Comparison of ENCODE assay signal across 7 mouse cellular contexts in genomic region chr11:94988780-94989561, GRCm38 (mm10). TPM values are rescaled to one million over a fixed set of nuclear protein-coding genes. Genes with fewer than 3 reads are reported as not detected.
A peak's percentile ranks its signal among the peaks of the same experiment; 100 is the strongest.
DNase-seq lines count a peak whose midpoint lies in the region; ATAC-seq and TF ChIP-seq lines count a peak whose summit lies in the region.

No protein-coding gene starts in this region.

- ATAC-seq in intestine, embryonic 16.5 days: no peak
- no peak for ATAC-seq in neural tube, embryonic 12.5 days (ENCODE audit: low FRiP score, low read depth)
- ATAC-seq in activated CD4-positive, CD25-positive, alpha-beta regulatory T cell, adult 4 months: no peak

- intact Hi-C loops in gastrocnemius, adult 2 months (cut with DNase I): no loop called here

- H3K4me1 ChIP-seq in spleen, adult 2 months (ENCODE audit: control insufficient read depth, insufficient read depth, insufficient read length): peaks cover 10% of the 10 kb centered on the region
- peaks cover 32% of the 10 kb centered on the region for H3K4me1 ChIP-seq in bone marrow macrophage, adult 2 months (ENCODE audit: control insufficient read depth, insufficient read depth, low read length)
- peaks cover 44% of the 10 kb centered on the region for H3K4me1 ChIP-seq in intestine, embryonic 16.5 days (ENCODE audit: control insufficient read depth, insufficient read depth, low read length)
- peaks cover 38% of the 10 kb centered on the region for H3K4me1 ChIP-seq in neural tube, embryonic 12.5 days

- H3K9ac ChIP-seq in intestine, embryonic 16.5 days (ENCODE audit: low read depth, low read length): peak overlapping the region; percentile 89
- peak overlapping the region; percentile 62 for H3K9ac ChIP-seq in neural tube, embryonic 12.5 days

- H3K4me3 ChIP-seq in spleen, adult 2 months (ENCODE audit: extremely low read depth, insufficient read depth, insufficient read length): peak overlapping the region; percentile 83
- H3K4me3 ChIP-seq in bone marrow macrophage, adult 2 months (ENCODE audit: insufficient read depth, low read length): peak overlapping the region; percentile 60
- peak overlapping the region; percentile 98 for H3K4me3 ChIP-seq in gastrocnemius, adult 2 months
- H3K4me3 ChIP-seq in intestine, embryonic 16.5 days (ENCODE audit: low read length): peak overlapping the region; percentile 87
- peak overlapping the region; percentile 41 for H3K4me3 ChIP-seq in neural tube, embryonic 12.5 days

- peak overlapping the region; percentile 87 for H3K27ac ChIP-seq in spleen, adult 2 months (ENCODE audit: insufficient read depth, low read length)
- peak overlapping the region; percentile 86 for H3K27ac ChIP-seq in bone marrow macrophage, adult 2 months (ENCODE audit: insufficient read depth, low read depth, low read length)
- peak overlapping the region; percentile 93 for H3K27ac ChIP-seq in gastrocnemius, adult 2 months
- peak overlapping the region; percentile 95 for H3K27ac ChIP-seq in intestine, embryonic 16.5 days (ENCODE audit: low read length)
- peak overlapping the region; percentile 33 for H3K27ac ChIP-seq in neural tube, embryonic 12.5 days

- H3K27me3 ChIP-seq in spleen, adult 2 months (ENCODE audit: control insufficient read depth, insufficient read depth, low read length): no peaks in the 10 kb centered on the region
- H3K27me3 ChIP-seq in intestine, embryonic 16.5 days (replicated peaks; ENCODE audit: control insufficient read depth, insufficient read depth, low read length): no peaks in the 10 kb centered on the region
- H3K27me3 ChIP-seq in neural tube, embryonic 12.5 days (replicated peaks): no peaks in the 10 kb centered on the region

- 36% methylated on average over 10 of the region's 10 CpGs for WGBS in spleen, adult 2 months
- WGBS in intestine, embryonic 16.5 days: 19% methylated on average over 10 of the region's 10 CpGs
- WGBS in neural tube, embryonic 12.5 days: 25% methylated on average over 10 of the region's 10 CpGs

- peak overlapping the region; percentile 97 for H3K4me2 ChIP-seq in intestine, embryonic 16.5 days (ENCODE audit: low read depth, low read length)
- H3K4me2 ChIP-seq in neural tube, embryonic 12.5 days (replicated peaks): peak overlapping the region; percentile 88

- no peaks in the 10 kb centered on the region for H3K9me3 ChIP-seq in intestine, embryonic 16.5 days (ENCODE audit: control insufficient read depth, low read length)
- H3K9me3 ChIP-seq in neural tube, embryonic 12.5 days: no peaks in the 10 kb centered on the region

- DNase-seq in spleen, adult 2 months (ENCODE audit: low read depth in 1 of 2, low spot score in 2 of 2): no peak
- DNase-seq in spleen, postnatal 14 days (ENCODE audit: low spot score in 2 of 2): no peak
- DNase-seq in gastrocnemius, adult 2 months: peak; percentile 86

- TF ChIP-seq POLR2A in spleen, adult 2 months (IDR thresholded peaks at IDR 0.05; ENCODE audit: low read depth, low read length): no peak
- TF ChIP-seq POLR2A in bone marrow macrophage, adult 2 months (IDR thresholded peaks at IDR 0.05; ENCODE audit: borderline replicate concordance, low read depth, low read length): no peak

- no peak for TF ChIP-seq CTCF in spleen, adult 2 months (IDR thresholded peaks at IDR 0.05; ENCODE audit: extremely low read depth, insufficient read depth, insufficient read length, insufficient replicate concordance)
- TF ChIP-seq CTCF in bone marrow macrophage, adult 2 months (IDR thresholded peaks at IDR 0.05; ENCODE audit: low read depth, low read length): no peak
- no peak for TF ChIP-seq CTCF in gastrocnemius, adult 2 months (IDR thresholded peaks at IDR 0.05)

- no peaks in the 10 kb centered on the region for H3K36me3 ChIP-seq in spleen, adult 2 months (ENCODE audit: control insufficient read depth, insufficient read depth, low read length)
- no peaks in the 10 kb centered on the region for H3K36me3 ChIP-seq in intestine, embryonic 16.5 days (ENCODE audit: control insufficient read depth, insufficient read depth, low read length)
- no peaks in the 10 kb centered on the region for H3K36me3 ChIP-seq in neural tube, embryonic 12.5 days

RNA-seq across cellular contexts. Expression of gene Ppp1r9b, which starts 1.9 kb away (rescaled TPM):
- 51.9 and 54.5 TPM in 2 replicates for polyA plus RNA-seq in spleen, adult 2 months (2012; rRNA removed)
- polyA plus RNA-seq in bone marrow macrophage, adult 2 months (2012; ENCODE audit: insufficient read depth, insufficient read length, missing spikeins): 166 and 176 TPM in 2 replicates
- total RNA-seq in gastrocnemius, adult 2 months (2021): 10 to 100 TPM; 18.3 to 25.7 TPM
- polyA plus RNA-seq in intestine, embryonic 16.5 days (2015; fragmentation: Nextera tagmentation; extraction: Ambion mirVana): 5.2 and 5.6 TPM in 2 replicates
- 18.2 and 19.7 TPM in 2 replicates for polyA plus RNA-seq in neural tube, embryonic 12.5 days (2016; fragmentation: Nextera tagmentation; extraction: Ambion mirVana)
- polyA plus RNA-seq in activated CD4-positive, CD25-positive, alpha-beta regulatory T cell, adult 4 months (2017; shearing (Covaris generic)): 10 to 100 TPM; 23.1 to 24.0 TPM

RNA-seq across cellular contexts. Expression of gene Sgca, which starts 12.8 kb away (rescaled TPM):
- polyA plus RNA-seq in spleen, adult 2 months (2012; rRNA removed): 0.85 and 1.5 TPM in 2 replicates
- not detected in 2 replicates for polyA plus RNA-seq in bone marrow macrophage, adult 2 months (2012; ENCODE audit: insufficient read depth, insufficient read length, missing spikeins)
- total RNA-seq in gastrocnemius, adult 2 months (2021): 100 to 1,000 TPM; 252 to 278 TPM
- 0.26 and 0.36 TPM in 2 replicates for polyA plus RNA-seq in intestine, embryonic 16.5 days (2015; fragmentation: Nextera tagmentation; extraction: Ambion mirVana)
- 0.80 and 0.90 TPM in 2 replicates for polyA plus RNA-seq in neural tube, embryonic 12.5 days (2016; fragmentation: Nextera tagmentation; extraction: Ambion mirVana)
- polyA plus RNA-seq in activated CD4-positive, CD25-positive, alpha-beta regulatory T cell, adult 4 months (2017; shearing (Covaris generic)): under 1 TPM in 1 of 2 experiments, not detected in 1; 0.46 TPM

RNA-seq across cellular contexts. Expression of gene Samd14, which starts 20.7 kb away (rescaled TPM):
- 19.3 and 23.7 TPM in 2 replicates for polyA plus RNA-seq in spleen, adult 2 months (2012; rRNA removed)
- polyA plus RNA-seq in bone marrow macrophage, adult 2 months (2012; ENCODE audit: insufficient read depth, insufficient read length, missing spikeins): not detected in 2 replicates
- under 1 TPM; 0.28 to 0.42 TPM for total RNA-seq in gastrocnemius, adult 2 months (2021)
- 13.2 and 13.6 TPM in 2 replicates for polyA plus RNA-seq in intestine, embryonic 16.5 days (2015; fragmentation: Nextera tagmentation; extraction: Ambion mirVana)
- polyA plus RNA-seq in neural tube, embryonic 12.5 days (2016; fragmentation: Nextera tagmentation; extraction: Ambion mirVana): 101 and 106 TPM in 2 replicates
- polyA plus RNA-seq in activated CD4-positive, CD25-positive, alpha-beta regulatory T cell, adult 4 months (2017; shearing (Covaris generic)): under 1 TPM in 1 of 2 experiments, not detected in 1; 0.32 TPM

RNA-seq across cellular contexts. Expression of gene Hils1, which starts 21.6 kb away (rescaled TPM):
- polyA plus RNA-seq in spleen, adult 2 months (2012; rRNA removed): not detected in 2 replicates
- not detected in 2 replicates for polyA plus RNA-seq in bone marrow macrophage, adult 2 months (2012; ENCODE audit: insufficient read depth, insufficient read length, missing spikeins)
- total RNA-seq in gastrocnemius, adult 2 months (2021): not detected
- not detected in 2 replicates for polyA plus RNA-seq in intestine, embryonic 16.5 days (2015; fragmentation: Nextera tagmentation; extraction: Ambion mirVana)
- not detected in 2 replicates for polyA plus RNA-seq in neural tube, embryonic 12.5 days (2016; fragmentation: Nextera tagmentation; extraction: Ambion mirVana)
- polyA plus RNA-seq in activated CD4-positive, CD25-positive, alpha-beta regulatory T cell, adult 4 months (2017; shearing (Covaris generic)): not detected

RNA-seq across cellular contexts. Expression of gene Pdk2, which starts 52.2 kb away (rescaled TPM):
- polyA plus RNA-seq in spleen, adult 2 months (2012; rRNA removed): 12.6 and 13.8 TPM in 2 replicates
- polyA plus RNA-seq in bone marrow macrophage, adult 2 months (2012; ENCODE audit: insufficient read depth, insufficient read length, missing spikeins): 23.4 and 24.5 TPM in 2 replicates
- 100 to 1,000 TPM; 471 to 485 TPM for total RNA-seq in gastrocnemius, adult 2 months (2021)
- 42.2 and 48.2 TPM in 2 replicates for polyA plus RNA-seq in intestine, embryonic 16.5 days (2015; fragmentation: Nextera tagmentation; extraction: Ambion mirVana)
- polyA plus RNA-seq in neural tube, embryonic 12.5 days (2016; fragmentation: Nextera tagmentation; extraction: Ambion mirVana): 20.5 and 20.6 TPM in 2 replicates
- 1 to 10 TPM; 2.9 to 5.6 TPM for polyA plus RNA-seq in activated CD4-positive, CD25-positive, alpha-beta regulatory T cell, adult 4 months (2017; shearing (Covaris generic))

Comparison
In these comparisons a context has a peak if more than half of its experiments do, and no peak if none do; other contexts are left out.
1. H3K27ac ChIP-seq: peak in every context shown above with its lines; median percentile 95 in intestine, embryonic 16.5 days; 93 in gastrocnemius, adult 2 months; 87 in spleen, adult 2 months; 86 in bone marrow macrophage, adult 2 months; 33 in neural tube, embryonic 12.5 days.
2. H3K4me3 ChIP-seq: peak in every context shown above with its lines; median percentile 98 in gastrocnemius, adult 2 months; 87 in intestine, embryonic 16.5 days; 83 in spleen, adult 2 months; 60 in bone marrow macrophage, adult 2 months; 41 in neural tube, embryonic 12.5 days.
3. RNA of gene Samd14, which starts 20.7 kb away (polyA plus RNA-seq): 101 to 106 TPM in neural tube, embryonic 12.5 days, 19.3 to 23.7 TPM in spleen, adult 2 months and 13.2 to 13.6 TPM in intestine, embryonic 16.5 days; 0.32 TPM in activated CD4-positive, CD25-positive, alpha-beta regulatory T cell, adult 4 months and not detected in bone marrow macrophage, adult 2 months; every median in the first group is over 10 times any median in the second.